Mouse (Mus musculus) stomach, embryonic 16.5 days (tissue): Measurements from ENCODE around the gene Pgam2. TPM values are rescaled to one million over a fixed set of nuclear protein-coding genes. Genes with fewer than 3 reads are reported as not detected.

Experiments used
- ATAC-seq: fragments of 200-750 bp; cut with Nextera tagmentation; 2 replicates; pipeline ENCODE4 v1.8.0; 2017; ENCODE audit warnings: moderate number of reproducible peaks, moderate TSS enrichment; ENCODE audit not compliant: insufficient read depth, low FRiP score
- H3K27ac ChIP-seq: fragments of 300-500 bp; sonication (generic); 2 replicates; pipeline ENCODE4 v1.5.1; 2014; ENCODE audit warnings: low read length
- H3K27me3 ChIP-seq: fragments of 300-500 bp; sonication (generic); 2 replicates; pipeline ENCODE4 v1.6.1; 2014; ENCODE audit warnings: low read length, control low read depth, mixed read lengths; ENCODE audit not compliant: control insufficient read depth, insufficient read depth
- H3K36me3 ChIP-seq: fragments of 300-500 bp; sonication (generic); 2 replicates; pipeline ENCODE4 v1.6.1; 2014; ENCODE audit warnings: low read length; ENCODE audit not compliant: control insufficient read depth, insufficient read depth
- H3K4me1 ChIP-seq: fragments of 300-500 bp; sonication (generic); 2 replicates; pipeline ENCODE4 v1.6.1; 2014; ENCODE audit warnings: low read length, control low read depth, mixed read lengths; ENCODE audit not compliant: control insufficient read depth, insufficient read depth
- H3K4me2 ChIP-seq: fragments of 300-500 bp; sonication (generic); 2 replicates; pipeline ENCODE4 v1.6.1; 2014; ENCODE audit warnings: low read depth, low read length, mixed read lengths
- H3K4me3 ChIP-seq: fragments of 300-500 bp; sonication (generic); replicated peaks from 2 replicates; pipeline ENCODE4 v1.5.1; 2014; ENCODE audit warnings: mild to moderate bottlenecking, low read length
- H3K9ac ChIP-seq: fragments of 300-500 bp; sonication (generic); 2 replicates; pipeline ENCODE4 v1.6.1; 2014; ENCODE audit warnings: low read length
- H3K9me3 ChIP-seq: fragments of 300-500 bp; sonication (generic); replicated peaks from 2 replicates; pipeline ENCODE4 v1.6.1; 2016; ENCODE audit warnings: low read length, control low read depth; ENCODE audit not compliant: control insufficient read depth
- WGBS: fragments of 180-500 bp; shearing (Covaris S2); extraction: QIAGEN DNeasy Blood & Tissue Kit; methylation state at CpG from one replicate; pipeline ENCODE4 v1.1.7; 2014; 5-methylcytosine and 5-hydroxymethylcytosine counted together
- polyA plus RNA-seq: library from polyadenylated mRNA; unstranded; fragments of >200 nt; fragmentation: Nextera tagmentation; extraction: Ambion mirVana; gene quantifications from 2 replicates; pipeline ENCODE4 v1.2.1, GENCODE M21; 2015

Pgam2 gene
- polyA plus RNA-seq, 1 experiment from 2014 or later, result 78.0 TPM

DNA sequence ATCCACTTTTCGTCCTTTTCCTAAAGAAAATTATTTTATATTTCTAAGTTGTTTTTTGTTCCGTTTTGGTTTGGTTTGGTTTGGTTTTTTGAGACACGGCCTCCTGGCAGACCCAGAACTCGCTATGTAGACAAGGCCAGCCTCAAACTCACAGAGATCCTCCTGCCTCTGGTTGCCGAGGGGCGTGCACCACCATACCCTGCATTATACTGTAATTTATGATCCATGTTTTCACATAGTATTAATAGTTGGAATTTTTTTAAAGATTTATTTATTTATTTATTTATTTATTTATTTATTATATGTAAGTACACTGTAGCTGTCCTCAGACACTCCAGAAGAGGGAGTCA is 40.9 kb downstream of the Pgam2 start:
- Histone ChIP-seq H3K4me2 (peak overlapping the region; percentile 80), H3K4me3 (peak overlapping the region; percentile 86), H3K9ac (peak overlapping the region; percentile 95), H3K9me3 (no peaks in the 10 kb centered on the region), H3K27ac (peak overlapping the region; percentile 98), H3K27me3 (no peaks in the 10 kb centered on the region), H3K36me3 (no peaks in the 10 kb centered on the region), H3K4me1 (peaks cover 5% of the 10 kb centered on the region; the same call in 1 of the 2 replicates)
- no peak for ATAC-seq
- 21% methylated on average over 6 of the region's 6 CpGs for WGBS

DNA sequence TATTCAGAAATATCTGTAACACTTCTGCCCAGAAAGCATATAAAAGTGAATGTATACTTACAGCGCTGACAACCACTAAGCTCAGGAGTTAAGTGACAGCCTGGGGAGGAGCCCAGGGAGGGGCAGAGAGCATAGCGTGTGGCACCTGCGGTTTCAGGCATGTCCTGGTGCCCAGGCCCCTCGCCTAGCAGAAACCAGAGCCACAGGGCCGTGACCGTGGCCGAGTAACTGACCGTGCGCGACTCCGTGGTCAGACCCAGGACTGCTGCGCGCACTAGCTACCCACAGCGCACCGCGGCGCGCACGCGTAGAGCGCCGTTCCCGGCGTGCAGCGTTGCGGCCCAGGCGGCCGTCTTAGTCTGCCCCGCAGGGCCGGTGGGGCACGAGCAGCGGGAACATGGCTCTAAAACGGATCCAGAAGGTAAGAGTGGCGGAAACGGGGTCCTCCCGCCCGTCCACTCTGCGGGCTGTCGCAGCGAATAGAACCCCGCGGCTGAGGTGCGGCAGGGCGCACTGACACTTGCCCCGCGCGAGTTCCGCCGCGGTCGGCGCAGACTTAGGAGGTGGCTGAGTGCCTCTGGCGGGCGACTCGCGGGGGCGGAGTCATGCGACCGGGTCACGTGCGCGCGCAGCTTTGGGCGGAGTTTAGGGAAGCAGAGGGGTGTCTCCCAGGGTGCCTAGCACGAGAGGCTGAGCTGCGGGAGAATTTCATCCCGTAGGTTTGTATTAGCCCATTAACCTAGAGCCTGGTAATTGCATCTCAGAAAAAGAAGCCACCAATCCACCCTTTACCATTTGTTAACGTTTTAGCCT is 41.5 kb downstream of the Pgam2 start, which contains the start of gene Urgcp:
Gene Urgcp, minus strand, starts transcription at position 557 of the 813 bp plus-strand sequence.
- Histone ChIP-seq H3K9ac (peak within 1 kb of the TSS; percentile 95), H3K36me3 (no peaks in the 10 kb centered on the region), H3K4me1 (peaks cover 5% of the 10 kb centered on the region; the same call in 1 of the 2 replicates), H3K27me3 (no peaks in the 10 kb centered on the region), H3K4me2 (peak within 1 kb of the TSS; percentile 80), H3K27ac (peak within 1 kb of the TSS; percentile 98), H3K9me3 (no peaks in the 10 kb centered on the region), H3K4me3 (peak within 1 kb of the TSS; percentile 86)
- under 1% methylated on average over 68 of the region's 68 CpGs for WGBS
- peak; percentile 98 for ATAC-seq

DNA sequence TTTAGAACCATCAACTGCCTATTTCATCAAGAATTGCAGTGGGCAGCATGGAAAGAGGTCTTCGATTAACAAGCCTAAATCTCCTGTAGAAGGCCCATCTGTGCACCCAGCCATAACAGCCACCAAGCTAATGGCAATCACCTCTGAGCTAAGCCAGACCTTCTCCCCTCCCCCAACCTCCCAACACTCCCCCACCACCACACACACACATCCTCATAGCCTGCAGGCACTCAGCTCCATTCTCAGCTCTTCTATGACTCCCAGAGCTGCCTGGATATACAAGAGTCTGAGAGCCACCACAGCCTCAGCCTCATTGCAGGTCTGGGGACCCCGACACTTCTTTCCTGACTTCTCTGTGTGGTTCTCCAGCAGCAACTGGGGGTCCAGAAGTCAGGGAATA is 49.8 kb downstream of the Pgam2 start:
- 82% methylated on average over 2 of the region's 2 CpGs for WGBS
- no peaks in the 10 kb centered on the region; the same call in 1 of the 2 replicates for H3K36me3 ChIP-seq
- H3K4me3 ChIP-seq, result no peak overlapping the region
- H3K27me3 ChIP-seq, result no peaks in the 10 kb centered on the region
- H3K9ac ChIP-seq, result no peak overlapping the region
- ATAC-seq, result no peak
- H3K9me3 ChIP-seq, result no peaks in the 10 kb centered on the region; the same call in 1 of the 2 replicates
- H3K4me2 ChIP-seq, result no peak overlapping the region
- H3K4me1 ChIP-seq, result no peaks in the 10 kb centered on the region
- no peak overlapping the region for H3K27ac ChIP-seq

Other genes with a start within 250 kb of the Pgam2 start
- 0.10 TPM in 2 replicates for gene Ankrd36, start 234.0 kb downstream of the Pgam2 start, polyA plus RNA-seq
- gene Mrps24, start 88.1 kb downstream of the Pgam2 start, polyA plus RNA-seq, result 191 and 192 TPM in 2 replicates
- 24.9 and 25.3 TPM in 2 replicates for gene Urgcp, start 41.4 kb downstream of the Pgam2 start, polyA plus RNA-seq
- gene Dbnl, start 15.2 kb downstream of the Pgam2 start, polyA plus RNA-seq, result 113 and 124 TPM in 2 replicates
- gene Polm, start 34.3 kb upstream of the Pgam2 start, polyA plus RNA-seq, result 9.6 and 10.1 TPM in 2 replicates
- gene Aebp1, start 58.2 kb upstream of the Pgam2 start, polyA plus RNA-seq, result 50.6 and 56.1 TPM in 2 replicates
- 112 and 116 TPM in 2 replicates for gene Pold2, start 74.6 kb upstream of the Pgam2 start, polyA plus RNA-seq
- gene Myl7, start 95.0 kb upstream of the Pgam2 start, polyA plus RNA-seq, result 32.4 and 43.0 TPM in 2 replicates
- 3.5 and 3.6 TPM in 2 replicates for gene Gck, start 146.3 kb upstream of the Pgam2 start, polyA plus RNA-seq
- 56.2 and 58.1 TPM in 2 replicates for gene Ykt6, start 152.0 kb upstream of the Pgam2 start, polyA plus RNA-seq